Mouse (Mus musculus) embryonic fibroblast, embryonic 13.5 days (primary cell): ENCODE data around the gene Sowaha. TPM values are rescaled to one million over a fixed set of nuclear protein-coding genes. Genes with fewer than 3 reads are reported as not detected.

Experiments
- H3K27ac ChIP-seq: 2 replicates; pipeline ENCODE4 v1.5.1; 2012; ENCODE audit warnings: low read length, control low read depth, inconsistent platforms; ENCODE audit not compliant: insufficient read depth
- H3K4me1 ChIP-seq: 2 replicates; pipeline ENCODE4 v1.6.1; 2011; ENCODE audit warnings: low read length; ENCODE audit not compliant: control insufficient read depth, insufficient read depth
- H3K4me3 ChIP-seq: 2 replicates; pipeline ENCODE4 v1.5.1; 2011; ENCODE audit warnings: mild to moderate bottlenecking, control low read depth, low read length; ENCODE audit not compliant: insufficient read depth
- CTCF ChIP-seq: IDR thresholded peaks from 2 replicates; pipeline ENCODE4 v1.5.1; 2011; ENCODE audit warnings: mild to moderate bottlenecking, control low read depth, low read length, moderate library complexity, borderline replicate concordance; ENCODE audit not compliant: insufficient read depth
- POLR2A ChIP-seq: IDR thresholded peaks from 2 replicates; pipeline ENCODE4 v1.6.1; 2011; ENCODE audit warnings: low read depth, mild to moderate bottlenecking, control low read depth, low read length, moderate library complexity
- polyA plus RNA-seq: library from polyadenylated mRNA; stranded (reverse); fragments of >200 nt; gene quantifications from 2 replicates; pipeline ENCODE4 v1.2.4, GENCODE M21; 2011; ENCODE audit warnings: low read depth; ENCODE audit not compliant: missing spikeins, insufficient read length

Gene Sowaha
- polyA plus RNA-seq, 1 experiment = not detected

DNA sequence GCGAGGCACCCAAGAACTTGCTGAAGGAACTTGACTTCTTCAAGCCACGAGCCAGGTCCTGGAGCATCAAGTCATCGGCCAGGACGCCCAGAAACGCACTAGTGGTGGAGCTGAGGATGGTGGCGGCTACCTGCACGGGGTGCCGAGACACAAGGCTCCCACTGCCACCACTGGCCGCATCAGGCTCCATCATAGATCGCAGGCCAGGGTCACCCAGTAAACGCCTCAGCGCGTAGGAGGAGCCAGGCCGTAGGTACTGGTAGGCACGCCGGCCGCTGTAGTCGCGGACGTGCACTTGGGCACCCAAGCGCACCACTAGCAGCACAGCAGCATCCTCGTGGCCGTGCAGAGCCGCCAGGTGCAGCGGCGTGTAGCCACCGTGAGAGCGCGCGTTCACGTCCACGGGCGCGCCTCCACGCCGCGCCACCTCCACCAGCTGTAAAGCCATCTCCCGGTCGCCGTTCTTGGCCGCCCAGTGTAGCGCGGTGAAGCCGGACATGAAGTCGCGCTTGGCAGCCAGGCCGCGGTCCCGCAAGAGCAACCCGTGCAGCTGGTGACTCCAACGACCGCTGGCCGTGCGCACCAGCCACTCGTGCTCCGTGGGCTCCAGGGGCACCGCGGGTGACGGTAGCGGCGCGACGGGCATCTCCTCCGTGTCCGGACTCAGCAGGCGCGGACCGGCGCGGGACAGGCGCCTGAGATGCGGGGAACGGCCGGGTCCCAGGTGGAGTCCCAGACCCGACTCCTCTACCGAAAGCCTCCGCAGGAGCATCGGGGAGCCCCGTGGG, 1.5 kb downstream of the Sowaha start:
- Histone ChIP-seq H3K4me3 (no peak overlapping the region), H3K27ac (no peak overlapping the region), H3K4me1 (no peaks in the 10 kb centered on the region)
- TF ChIP-seq CTCF (no peak), POLR2A (no peak)

- TF ChIP-seq CTCF (no peak), POLR2A (no peak)
- no peak overlapping the region for H3K4me3 ChIP-seq
- H3K27ac ChIP-seq = no peak overlapping the region
Observed at GRCm38 (mm10) chr11:53477833-53478232, 2.2 kb downstream of the Sowaha start.

GRCm38 (mm10) chr11:53475620-53476019, 4.5 kb downstream of the Sowaha start:
- H3K4me1 ChIP-seq = no peaks in the 10 kb centered on the region
- TF ChIP-seq POLR2A (no peak), CTCF (no peak)
- H3K27ac ChIP-seq = no peak overlapping the region
- no peak overlapping the region for H3K4me3 ChIP-seq

More at GRCm38 (mm10) chr11:53477833-53478232, 2.2 kb downstream of the Sowaha start:
- no peaks in the 10 kb centered on the region for H3K4me1 ChIP-seq

GRCm38 (mm10) chr11:53472709-53473108, 7.4 kb downstream of the Sowaha start:
- TF ChIP-seq CTCF (no peak), POLR2A (no peak)
- Histone ChIP-seq H3K4me1 (no peaks in the 10 kb centered on the region), H3K27ac (no peak overlapping the region), H3K4me3 (no peak overlapping the region)

DNA sequence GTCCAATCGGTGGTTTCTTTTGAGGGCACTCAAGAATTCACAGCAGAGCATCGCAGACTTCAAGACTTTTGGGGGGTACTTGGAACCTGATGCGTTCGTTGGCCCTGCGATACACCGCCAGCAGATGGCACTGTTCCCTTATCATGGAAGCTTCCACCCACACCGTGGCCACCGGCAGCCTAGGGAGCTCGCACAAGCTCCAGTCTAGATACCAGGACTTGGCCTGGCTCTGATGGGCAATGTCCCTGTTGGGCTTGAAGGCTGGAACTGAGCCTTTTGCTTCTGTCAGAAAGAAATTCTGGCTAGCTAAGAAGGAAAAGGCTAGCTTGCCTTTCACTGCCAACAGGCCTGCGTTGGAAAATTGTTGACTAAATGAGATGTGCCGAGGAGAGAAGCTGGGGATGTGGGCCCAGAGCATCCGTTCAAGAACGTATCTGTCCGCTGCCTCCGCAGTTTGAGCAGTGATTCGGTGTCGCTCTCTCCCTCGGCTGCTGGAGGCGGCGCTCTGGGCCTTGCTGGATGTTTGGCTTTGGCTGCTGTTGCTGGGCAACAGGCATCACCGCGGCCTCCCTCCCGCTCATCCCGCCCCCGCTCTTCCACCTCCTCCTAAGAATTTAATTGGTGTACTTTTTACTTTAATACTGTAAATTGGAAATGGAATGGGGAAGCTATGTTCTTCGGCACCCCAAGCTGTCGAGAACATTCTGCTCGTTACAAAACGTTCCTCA, 9.9 kb downstream of the Sowaha start, which contains the start of gene Gm9837:
Gene Gm9837 (minus strand): TSS at position 512 of the 728 bp plus-strand sequence.
- no peak within 1 kb of the TSS for H3K27ac ChIP-seq
- peak within 1 kb of the TSS; percentile 12; the same call in 1 of the 2 replicates for H3K4me3 ChIP-seq
- H3K4me1 ChIP-seq = no peaks in the 10 kb centered on the region
- TF ChIP-seq CTCF (peak; percentile 97), POLR2A (no peak; the same call in 1 of the 2 replicates)

DNA sequence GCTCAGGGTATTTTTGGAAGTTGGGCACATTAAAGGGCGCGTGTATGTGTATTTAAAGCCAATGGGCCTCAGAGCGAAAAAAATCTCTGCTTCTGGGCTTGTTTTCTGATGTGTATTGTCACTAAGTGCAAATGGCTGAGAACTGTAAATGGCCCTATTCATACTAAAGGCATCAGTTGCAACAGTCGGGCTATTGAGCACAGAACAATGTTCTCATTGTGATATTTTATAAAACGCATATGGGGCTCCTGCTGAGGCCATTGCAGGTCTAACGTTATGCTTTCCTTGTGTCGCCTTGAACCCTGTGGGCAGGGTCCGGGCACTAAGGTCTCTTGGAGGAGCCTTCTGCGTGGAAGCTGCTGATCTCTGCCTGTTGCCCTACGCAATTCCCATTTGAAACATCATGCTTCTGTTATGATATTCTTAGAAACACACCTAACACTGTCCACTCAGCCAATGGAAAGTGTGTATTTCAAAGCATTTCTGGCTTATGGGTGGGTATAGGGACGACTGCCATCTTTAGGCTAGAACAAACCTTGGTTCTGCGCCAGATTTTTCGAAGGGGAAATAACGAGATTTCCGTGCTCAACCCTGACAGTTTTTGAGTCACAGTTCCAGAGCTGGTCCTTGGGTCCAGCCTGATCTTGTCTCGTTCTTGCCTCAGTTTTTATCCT, 10.6 kb downstream of the Sowaha start:
- peak overlapping the region; percentile 12; the same call in 1 of the 2 replicates for H3K4me3 ChIP-seq
- TF ChIP-seq POLR2A (no peak), CTCF (no peak)
- no peak overlapping the region for H3K27ac ChIP-seq
- H3K4me1 ChIP-seq = no peaks in the 10 kb centered on the region

DNA sequence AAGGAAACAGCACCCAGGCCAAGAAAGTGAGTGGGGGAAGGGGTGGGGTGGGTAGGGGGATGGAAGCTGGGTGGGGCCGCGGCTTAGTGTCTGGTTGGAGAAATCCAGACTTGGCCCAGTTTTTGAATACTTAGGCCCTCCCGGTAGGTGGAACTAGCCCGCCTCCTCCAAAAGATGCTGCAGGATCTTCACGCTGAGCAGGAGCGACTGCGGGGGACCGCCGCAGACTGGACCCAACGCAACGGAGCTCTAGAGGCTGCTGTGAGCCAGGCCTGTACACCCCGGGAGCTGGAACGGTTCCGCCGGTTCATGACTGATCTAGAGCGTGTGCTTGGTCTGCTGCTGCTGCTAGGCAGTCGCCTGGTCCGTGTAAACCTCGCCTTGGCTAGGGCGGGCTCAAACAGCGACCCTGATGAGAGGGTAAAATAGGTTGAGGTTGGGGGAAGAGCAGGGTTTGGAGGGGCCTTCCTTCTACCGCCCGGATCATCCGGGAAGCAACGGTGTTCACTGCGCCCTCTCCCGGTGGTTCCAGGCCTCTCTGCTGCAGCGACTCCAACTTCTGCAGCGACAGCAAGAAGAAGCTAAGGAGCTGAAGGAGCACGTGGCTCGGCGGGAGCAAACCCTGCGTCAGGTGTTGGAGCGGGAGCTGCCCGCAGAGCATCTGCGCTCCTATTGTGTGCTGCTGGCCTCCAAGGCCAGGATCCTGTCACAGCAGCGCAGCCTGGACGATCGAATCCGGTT, 13.7 kb downstream of the Sowaha start:
- no peak for TF ChIP-seq POLR2A
- TF ChIP-seq CTCF = peak; percentile 68
- no peak overlapping the region for H3K27ac ChIP-seq
- H3K4me1 ChIP-seq = no peaks in the 10 kb centered on the region
- no peak overlapping the region for H3K4me3 ChIP-seq

GRCm38 (mm10) chr11:53463551-53464424, 16.3 kb downstream of the Sowaha start:
- TF ChIP-seq POLR2A (no peak), CTCF (no peak)
- peak overlapping the region; percentile 11; the same call in 1 of the 2 replicates for H3K4me3 ChIP-seq
- peaks cover 2% of the 10 kb centered on the region; the same call in 1 of the 2 replicates for H3K4me1 ChIP-seq
- no peak overlapping the region for H3K27ac ChIP-seq
